Mouse (Mus musculus): ENCODE results near the gene Avpi1.

Gene Avpi1

DNA sequence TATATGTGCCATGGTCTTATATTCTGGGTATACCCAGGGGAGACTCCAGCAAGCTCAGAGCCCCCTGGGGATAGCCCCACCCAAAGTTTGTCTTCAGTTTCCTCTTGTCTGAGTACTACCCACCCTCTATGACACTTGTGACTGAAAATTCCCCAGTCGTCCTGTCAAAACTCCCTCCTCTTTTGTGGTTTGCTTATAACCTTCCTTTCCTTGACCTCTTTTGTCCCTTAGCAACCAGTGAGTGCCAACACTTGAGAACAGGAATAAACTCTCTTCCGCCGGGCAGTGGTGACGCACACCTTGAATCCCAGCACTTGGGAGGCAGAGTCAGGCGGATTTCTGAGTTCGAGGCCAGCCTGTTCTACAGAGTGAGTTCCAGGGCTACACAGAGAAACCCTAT, 15.2 kb upstream of the Avpi1 start:
- no peak for DNase-seq

- no peak for DNase-seq
Measured at GRCm38 (mm10) chr19:42142757-42143156, 13.9 kb upstream of the Avpi1 start.

DNA sequence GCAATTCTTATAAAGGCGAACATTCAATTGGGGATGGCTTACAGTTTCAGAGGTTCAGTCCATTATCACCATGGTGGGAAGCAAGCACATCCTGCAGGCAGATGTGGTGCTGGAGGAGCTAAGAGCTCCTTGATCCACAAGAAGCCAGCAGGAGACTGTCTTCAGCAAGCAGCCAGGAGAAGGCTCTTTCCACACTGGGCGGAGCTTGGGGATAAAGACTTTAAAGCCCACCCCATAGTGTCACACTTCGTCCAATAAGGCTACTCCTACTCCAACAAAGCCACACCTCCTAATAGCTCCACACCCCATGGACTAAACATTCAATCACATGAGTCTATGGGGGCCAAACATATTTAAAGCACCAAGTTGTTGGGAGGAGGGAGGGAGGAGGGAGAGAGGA, 13.1 kb upstream of the Avpi1 start:
- no peak for DNase-seq

DNA sequence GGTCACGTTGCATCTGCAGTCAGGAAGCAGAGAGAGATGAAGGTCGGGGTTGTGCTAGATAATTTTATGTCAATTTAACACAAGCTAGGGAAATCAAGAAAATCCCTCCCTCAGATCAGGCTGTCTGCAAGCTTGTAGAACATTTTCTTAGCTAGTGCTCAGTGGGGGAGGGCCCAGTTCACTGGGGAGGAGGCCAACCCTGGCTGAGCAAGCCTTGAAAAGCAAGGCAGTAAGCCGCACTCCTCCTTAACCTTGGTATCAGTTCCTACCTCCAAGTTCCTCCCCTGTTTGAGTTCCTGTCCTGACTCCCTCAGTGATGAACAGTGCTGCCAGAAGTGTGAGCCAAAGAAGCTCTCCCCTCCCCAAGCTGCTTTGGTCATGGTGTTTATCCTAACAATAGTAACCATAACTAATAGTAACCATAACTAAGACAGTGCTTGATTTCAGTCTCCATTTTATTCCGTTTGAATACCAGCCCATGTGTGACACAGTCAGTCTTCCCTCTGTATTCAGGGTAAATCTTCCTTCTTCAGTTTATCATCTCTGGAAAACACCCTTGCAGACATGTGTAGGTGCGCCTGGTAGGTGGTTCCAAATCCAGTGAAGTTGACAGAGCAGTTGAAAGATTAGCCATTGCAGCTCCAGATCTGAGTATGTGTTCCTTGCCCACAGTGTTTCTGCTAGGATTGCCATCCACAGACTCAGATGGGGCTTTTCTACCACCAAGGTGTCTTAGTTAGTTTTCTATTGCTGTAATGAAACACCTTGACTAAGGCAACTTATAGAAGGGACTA, 11.1 kb upstream of the Avpi1 start:
- DNase-seq = no peak

DNA sequence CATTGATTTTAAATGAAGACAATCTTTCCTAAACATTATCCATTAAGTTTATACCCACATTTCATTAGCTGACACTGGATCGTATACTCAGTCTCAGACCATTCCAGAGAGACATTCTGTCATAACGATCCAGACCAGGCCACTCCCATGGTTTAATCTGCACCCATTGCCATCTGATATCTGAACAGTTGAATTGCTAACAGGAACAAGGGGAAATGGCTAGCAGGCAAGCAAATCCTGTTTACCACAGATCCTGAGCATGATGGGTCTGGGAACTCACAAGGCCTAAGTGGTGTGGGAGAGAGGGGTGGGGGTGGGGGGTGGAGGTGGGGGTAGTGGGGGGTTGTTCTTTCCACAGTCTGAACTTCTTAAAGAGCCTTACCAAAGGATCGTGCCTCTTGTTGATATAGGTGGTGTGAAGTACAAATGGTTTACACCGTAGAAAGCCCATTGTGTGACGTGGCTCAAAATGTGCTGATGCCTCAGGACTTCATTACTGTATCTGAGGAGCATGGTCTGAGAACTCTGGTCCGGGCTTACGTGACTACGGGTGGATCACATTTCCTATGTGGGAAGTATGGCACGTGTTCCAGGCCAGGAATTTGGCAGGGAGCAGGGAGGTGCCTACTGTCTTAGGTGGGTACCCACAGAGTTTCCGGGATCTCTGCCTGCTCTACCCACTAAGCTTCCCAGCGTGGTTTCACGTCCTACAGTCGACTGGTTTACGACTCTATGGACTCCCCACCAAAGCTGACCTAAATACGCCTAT, 9.8 kb upstream of the Avpi1 start:
- no peak for DNase-seq

- no peak for DNase-seq
Measured at GRCm38 (mm10) chr19:42137167-42137672, 8.4 kb upstream of the Avpi1 start.

- no peak for DNase-seq
Measured at GRCm38 (mm10) chr19:42136126-42136525, 7.3 kb upstream of the Avpi1 start.

DNA sequence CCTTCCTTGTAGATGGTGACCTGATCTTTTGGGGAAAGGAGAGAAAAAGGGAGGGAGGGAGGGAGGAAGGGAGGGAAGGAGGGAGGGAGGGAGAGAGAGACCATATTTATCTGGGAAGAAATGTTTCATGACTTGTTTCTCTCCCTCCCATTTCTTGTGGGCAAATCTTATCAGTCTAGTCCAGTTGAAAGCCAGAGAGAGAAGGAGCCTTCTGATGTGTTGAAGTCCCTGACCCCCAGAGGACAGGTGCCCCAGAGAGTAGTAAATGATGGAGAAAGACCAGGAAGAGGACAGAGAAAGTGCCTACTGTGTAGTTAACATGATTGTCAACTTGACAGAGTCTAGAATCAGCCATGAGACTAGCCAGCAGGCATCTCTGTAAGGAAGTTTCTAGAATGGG, 6.2 kb upstream of the Avpi1 start:
- no peak for DNase-seq

GRCm38 (mm10) chr19:42131101-42131500, 2.2 kb upstream of the Avpi1 start:
- DNase-seq = no peak

GRCm38 (mm10) chr19:42130294-42130606, 1.4 kb upstream of the Avpi1 start:
- DNase-seq = no peak

- DNase-seq = no peak
Measured at GRCm38 (mm10) chr19:42129509-42130293, 842 bp upstream of the Avpi1 start.

- no peak for DNase-seq
Measured at GRCm38 (mm10) chr19:42128052-42128740, 663 bp downstream of the Avpi1 start.

DNA sequence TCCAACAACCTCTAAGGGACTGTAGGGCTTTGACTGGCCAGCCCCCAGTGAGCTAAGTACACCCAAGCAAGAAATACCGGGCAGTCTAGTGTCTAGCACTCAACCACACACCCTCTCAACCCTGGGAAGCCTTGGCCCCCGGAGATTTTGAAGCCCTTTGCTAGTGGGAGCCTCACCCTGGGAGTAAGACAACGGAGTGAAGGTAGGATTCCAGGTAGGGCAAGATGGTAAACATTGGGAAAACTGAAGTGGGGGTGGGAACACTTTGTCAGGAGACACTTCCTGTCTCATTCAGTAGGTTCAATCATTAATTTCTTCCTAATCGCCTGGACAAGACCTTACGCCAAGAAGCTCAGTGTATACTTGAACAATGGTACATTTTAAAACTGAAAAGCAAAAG, 1.8 kb downstream of the Avpi1 start:
- no peak for DNase-seq

DNA sequence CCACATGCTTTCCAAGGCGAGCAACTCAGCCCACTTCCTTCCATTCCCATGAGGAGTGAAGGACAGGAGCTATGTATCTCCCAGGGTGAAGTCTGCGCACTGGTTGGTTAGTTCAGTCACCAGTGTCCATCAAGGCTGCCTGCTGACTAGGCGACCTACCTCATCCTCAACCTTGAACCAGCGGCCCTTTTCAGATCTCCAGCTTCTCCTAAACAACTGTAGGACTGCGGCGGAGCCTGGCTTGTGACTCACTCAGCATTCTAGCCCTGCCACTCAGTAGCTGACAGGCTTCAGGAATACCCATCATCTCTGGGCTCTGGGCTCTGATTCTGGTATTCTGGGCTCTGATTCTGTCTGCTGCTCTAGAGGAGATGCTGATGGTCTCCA, 2.6 kb downstream of the Avpi1 start:
- no peak for DNase-seq

GRCm38 (mm10) chr19:42125501-42126218, 3.2 kb downstream of the Avpi1 start:
- no peak for DNase-seq

DNA sequence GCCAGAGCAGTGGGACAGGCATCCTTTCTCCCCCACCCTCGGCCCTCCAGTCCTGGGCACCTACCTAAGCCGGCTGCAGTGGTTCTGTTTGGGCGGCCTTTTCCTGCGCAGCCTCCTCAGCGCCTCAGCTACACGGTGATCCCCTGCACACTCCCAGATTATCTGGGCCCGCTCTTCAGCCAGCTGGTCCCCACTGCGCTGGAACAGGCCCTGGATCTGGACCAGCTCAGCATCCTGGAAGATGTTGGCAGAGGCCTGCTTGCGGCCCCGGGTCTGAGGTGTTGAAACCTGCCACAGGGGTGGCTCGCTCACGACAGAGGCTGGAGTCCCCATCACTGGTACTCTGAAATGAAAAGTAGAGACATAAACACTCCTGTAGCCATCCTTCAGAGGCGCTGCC, 4.2 kb downstream of the Avpi1 start:
- no peak for DNase-seq

DNA sequence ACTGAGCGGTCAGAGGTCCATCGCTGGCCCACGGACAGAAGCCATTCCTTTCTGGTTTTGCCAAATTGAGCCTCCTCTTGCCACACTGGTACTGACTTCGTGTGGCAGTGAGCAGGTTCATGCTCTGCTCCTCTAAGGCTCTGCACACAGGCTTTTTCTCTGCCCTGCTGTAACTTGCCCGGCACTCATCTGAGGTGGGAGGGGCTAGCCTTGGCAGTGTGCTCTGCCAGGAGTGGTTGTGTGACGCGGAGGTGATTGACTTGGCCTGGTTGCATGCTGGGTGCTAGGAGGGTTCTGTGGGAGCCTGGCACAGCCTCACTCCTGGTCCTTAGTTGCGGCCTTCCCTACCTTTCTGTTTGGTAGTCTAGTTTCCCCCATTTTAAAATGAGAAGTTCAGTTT, 8.4 kb downstream of the Avpi1 start:
- no peak for DNase-seq

DNA sequence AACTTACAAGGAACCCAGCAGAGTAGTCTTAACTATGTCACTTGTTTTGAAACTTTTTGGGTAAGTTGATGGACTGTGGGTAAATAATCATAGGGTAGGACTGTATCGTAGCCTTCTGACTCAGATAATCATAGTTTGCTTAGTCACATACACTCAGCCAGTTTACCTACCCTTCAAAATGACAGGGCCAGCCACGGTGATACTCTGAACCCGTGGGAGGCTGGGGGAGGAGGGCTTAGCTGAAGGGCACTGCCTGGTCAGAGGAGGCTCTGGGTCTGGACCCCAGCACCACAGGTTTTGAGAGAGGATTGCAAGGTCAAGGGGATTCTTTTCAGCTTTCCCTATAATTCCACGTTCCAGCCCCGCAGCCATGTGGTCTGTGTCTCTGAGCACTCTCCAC, 10.3 kb downstream of the Avpi1 start:
- DNase-seq = no peak

DNA sequence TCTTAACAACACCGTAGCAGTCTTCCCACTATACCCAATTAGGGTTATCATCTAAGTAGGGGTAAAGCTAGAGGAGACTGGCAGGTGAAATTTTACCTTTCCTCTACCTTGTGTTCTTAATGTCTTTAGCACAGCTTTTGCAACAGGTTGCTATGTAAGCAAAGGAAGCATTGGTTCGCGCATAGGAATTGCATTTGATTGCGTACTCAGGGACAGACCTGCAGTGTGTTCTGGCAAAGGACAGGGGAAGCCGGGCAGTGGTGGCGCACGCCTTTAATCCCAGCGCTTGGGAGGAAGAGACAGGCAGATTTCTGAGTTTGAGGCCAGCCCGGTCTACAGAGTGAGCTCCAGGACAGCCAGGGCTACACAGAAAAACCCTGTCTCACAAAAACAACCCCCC, 10.7 kb downstream of the Avpi1 start:
- DNase-seq = no peak

DNA sequence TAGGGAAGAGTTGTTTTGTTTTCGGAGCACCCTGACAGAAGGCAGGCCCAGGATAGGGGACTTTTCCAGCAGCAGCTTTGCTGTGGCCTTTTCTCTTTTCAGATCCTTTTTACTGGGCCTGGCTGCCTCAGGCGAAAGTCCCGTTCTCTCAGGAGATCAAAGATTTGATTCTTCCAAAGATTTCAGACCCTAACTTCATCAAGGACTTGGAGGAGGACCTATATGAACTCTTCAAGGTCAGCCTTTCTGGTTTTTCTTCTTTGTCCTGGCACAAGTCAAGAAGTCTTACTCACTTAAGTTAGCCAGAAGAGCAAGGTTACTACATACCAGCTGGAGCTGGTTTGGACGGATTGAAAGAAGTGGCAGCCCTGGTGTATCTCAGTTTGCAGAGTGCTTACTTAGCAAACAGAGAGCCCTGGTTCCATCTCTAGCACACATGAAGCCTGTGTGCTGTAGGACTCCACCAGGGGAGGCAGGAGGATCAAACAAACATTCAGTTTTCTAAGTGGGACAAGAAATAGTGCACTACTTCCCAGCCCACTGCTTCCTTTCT, 13.0 kb downstream of the Avpi1 start:
- DNase-seq = no peak

- DNase-seq = no peak
Measured at GRCm38 (mm10) chr19:42104681-42105080, 24.2 kb downstream of the Avpi1 start.

DNA sequence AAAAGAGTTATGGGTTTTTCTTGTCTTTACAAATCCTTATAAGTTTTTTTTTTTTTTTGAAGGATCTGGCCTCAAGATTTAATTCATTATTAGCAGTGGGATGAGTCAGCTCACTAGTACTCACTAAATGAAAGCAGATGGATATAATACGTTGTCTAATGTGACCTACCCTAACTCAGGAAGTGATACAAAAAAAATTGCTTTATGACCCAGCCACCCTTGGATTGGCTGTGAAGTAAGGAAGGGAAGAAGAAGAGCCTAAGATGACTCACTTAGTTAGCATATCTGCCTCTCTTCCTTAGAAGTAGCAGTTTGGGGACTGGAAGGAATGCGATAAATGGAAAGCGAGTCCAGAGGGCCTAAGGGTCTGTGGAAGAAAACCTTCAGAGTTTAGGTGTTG, 29.5 kb downstream of the Avpi1 start:
- no peak for DNase-seq
